Mouse (Mus musculus): ENCODE measurements around the gene Elmo3.

GRCm38 (mm10) chr8:105295256-105295655 lies 10.1 kb upstream of the Elmo3 start:
- TF ChIP-seq GATA1 (IDR thresholded peaks at IDR 0.05; ENCODE audit: borderline replicate concordance, low read length) (no peak), FLI1 (IDR thresholded peaks at IDR 0.05; ENCODE audit: low read length) (no peak)
